Mouse (Mus musculus) neural tube, embryonic 15.5 days (tissue): Measurements from ENCODE around the gene Elovl5. TPM values are rescaled to one million over a fixed set of nuclear protein-coding genes. Genes with fewer than 3 reads are reported as not detected.

Source experiments
- ATAC-seq: fragments of 200-750 bp; cut with Nextera tagmentation; 2 replicates; pipeline ENCODE4 v1.8.0; 2017; ENCODE audit warnings: mild to moderate bottlenecking, moderate TSS enrichment, moderate library complexity; ENCODE audit not compliant: low FRiP score
- H3K27ac ChIP-seq: fragments of 300-500 bp; sonication (generic); replicated peaks from 2 replicates; pipeline ENCODE4 v1.5.1; 2015; ENCODE audit warnings: mild to moderate bottlenecking, inconsistent platforms
- H3K27me3 ChIP-seq: fragments of 300-500 bp; sonication (generic); replicated peaks from 2 replicates; pipeline ENCODE4 v1.6.1; 2015; ENCODE audit warnings: inconsistent platforms
- H3K36me3 ChIP-seq: fragments of 300-500 bp; sonication (generic); 2 replicates; pipeline ENCODE4 v1.6.1; 2015; ENCODE audit warnings: inconsistent platforms
- H3K4me1 ChIP-seq: fragments of 300-500 bp; sonication (generic); 2 replicates; pipeline ENCODE4 v1.6.1; 2015; ENCODE audit warnings: inconsistent platforms
- H3K4me2 ChIP-seq: fragments of 300-500 bp; sonication (generic); 2 replicates; pipeline ENCODE4 v1.6.1; 2015; ENCODE audit warnings: inconsistent platforms, mild to moderate bottlenecking, moderate library complexity
- H3K4me3 ChIP-seq: fragments of 300-500 bp; sonication (generic); replicated peaks from 2 replicates; pipeline ENCODE4 v1.5.1; 2015; ENCODE audit warnings: mild to moderate bottlenecking, inconsistent platforms
- H3K9ac ChIP-seq: fragments of 300-500 bp; sonication (generic); replicated peaks from 2 replicates; pipeline ENCODE4 v1.6.1; 2015; ENCODE audit warnings: mild to moderate bottlenecking, inconsistent platforms
- H3K9me3 ChIP-seq: fragments of 300-500 bp; sonication (generic); replicated peaks from 2 replicates; pipeline ENCODE4 v1.6.1; 2016; ENCODE audit warnings: inconsistent platforms
- WGBS: fragments of 180-500 bp; shearing (Covaris S2); methylation state at CpG from one replicate; pipeline ENCODE4 v1.1.7; 2015; ENCODE audit warnings: mixed read lengths; 5-methylcytosine and 5-hydroxymethylcytosine counted together
- polyA plus RNA-seq: library from polyadenylated mRNA; unstranded; fragments of >200 nt; fragmentation: Nextera tagmentation; extraction: Ambion mirVana; gene quantifications from 2 replicates; pipeline ENCODE4 v1.2.1, GENCODE M21; 2015

Elovl5 gene
- polyA plus RNA-seq, 1 experiment from 2014 or later, result 61.8 TPM

GRCm38 (mm10) chr9:77944195-77944594 is 27.0 kb downstream of the Elovl5 start:
- no peak overlapping the region for H3K4me2 ChIP-seq
- H3K36me3 ChIP-seq, result no peaks in the 10 kb centered on the region
- no peak overlapping the region for H3K27ac ChIP-seq
- H3K4me1 ChIP-seq, result peaks cover 16% of the 10 kb centered on the region
- no peaks in the 10 kb centered on the region for H3K9me3 ChIP-seq
- no peak overlapping the region for H3K4me3 ChIP-seq
- H3K27me3 ChIP-seq, result no peaks in the 10 kb centered on the region
- H3K9ac ChIP-seq, result no peak overlapping the region
- 94% methylated on average over 3 of the region's 3 CpGs for WGBS
- ATAC-seq, result no peak

- no peaks in the 10 kb centered on the region for H3K36me3 ChIP-seq
- H3K27me3 ChIP-seq, result no peaks in the 10 kb centered on the region
- H3K9ac ChIP-seq, result no peak overlapping the region
- WGBS, result 89% methylated on average over 6 of the region's 6 CpGs
- ATAC-seq, result no peak
- no peaks in the 10 kb centered on the region for H3K9me3 ChIP-seq
- no peak overlapping the region for H3K27ac ChIP-seq
- H3K4me2 ChIP-seq, result no peak overlapping the region
- peaks cover 18% of the 10 kb centered on the region; the same call in 1 of the 2 replicates for H3K4me1 ChIP-seq
- no peak overlapping the region for H3K4me3 ChIP-seq
These were observed 28.9 kb downstream of the Elovl5 start for GRCm38 (mm10) chr9:77945792-77946666.

GRCm38 (mm10) chr9:77948214-77948613 is 31.1 kb downstream of the Elovl5 start:
- Histone ChIP-seq H3K36me3 (no peaks in the 10 kb centered on the region), H3K4me2 (no peak overlapping the region), H3K9ac (no peak overlapping the region), H3K27ac (no peak overlapping the region), H3K9me3 (no peaks in the 10 kb centered on the region), H3K4me1 (peaks cover 20% of the 10 kb centered on the region; the same call in 1 of the 2 replicates), H3K27me3 (no peaks in the 10 kb centered on the region), H3K4me3 (no peak overlapping the region)
- WGBS, result 88% methylated on average over 2 of the region's 2 CpGs
- ATAC-seq, result no peak

GRCm38 (mm10) chr9:77949753-77950268 is 32.6 kb downstream of the Elovl5 start:
- WGBS, result 32% methylated on average over 7 of the region's 7 CpGs
- 0 out of 2 replicates have a peak, but pooled peaks have one; percentile 23 for ATAC-seq
- no peaks in the 10 kb centered on the region for H3K27me3 ChIP-seq
- H3K9ac ChIP-seq, result no peak overlapping the region
- H3K27ac ChIP-seq, result 0 out of 2 replicates have a peak overlapping the region, but pooled peaks have one; percentile 8
- H3K4me1 ChIP-seq, result peaks cover 24% of the 10 kb centered on the region; the same call in 1 of the 2 replicates
- no peaks in the 10 kb centered on the region for H3K9me3 ChIP-seq
- no peaks in the 10 kb centered on the region for H3K36me3 ChIP-seq
- H3K4me2 ChIP-seq, result no peak overlapping the region
- H3K4me3 ChIP-seq, result no peak overlapping the region

GRCm38 (mm10) chr9:77950841-77951475 is 33.8 kb downstream of the Elovl5 start:
- ATAC-seq, result no peak
- Histone ChIP-seq H3K9me3 (no peaks in the 10 kb centered on the region), H3K9ac (no peak overlapping the region), H3K27ac (no peak overlapping the region), H3K36me3 (no peaks in the 10 kb centered on the region), H3K4me2 (no peak overlapping the region), H3K27me3 (no peaks in the 10 kb centered on the region), H3K4me3 (no peak overlapping the region), H3K4me1 (peaks cover 24% of the 10 kb centered on the region; the same call in 1 of the 2 replicates)
- 83% methylated on average over 7 of the region's 7 CpGs for WGBS

- H3K4me2 ChIP-seq, result no peak overlapping the region
- no peak overlapping the region for H3K27ac ChIP-seq
- no peaks in the 10 kb centered on the region for H3K27me3 ChIP-seq
- no peaks in the 10 kb centered on the region for H3K36me3 ChIP-seq
- H3K9me3 ChIP-seq, result no peaks in the 10 kb centered on the region
- WGBS, result 69% methylated on average over 7 of the region's 7 CpGs
- no peak overlapping the region for H3K4me3 ChIP-seq
- peaks cover 24% of the 10 kb centered on the region; the same call in 1 of the 2 replicates for H3K4me1 ChIP-seq
- H3K9ac ChIP-seq, result no peak overlapping the region
- ATAC-seq, result no peak
These were observed 34.8 kb downstream of the Elovl5 start for GRCm38 (mm10) chr9:77951971-77952370.

GRCm38 (mm10) chr9:77953053-77953452 is 35.9 kb downstream of the Elovl5 start:
- Histone ChIP-seq H3K27me3 (no peaks in the 10 kb centered on the region), H3K4me3 (no peak overlapping the region), H3K9ac (no peak overlapping the region; the same call in 1 of the 2 replicates), H3K27ac (no peak overlapping the region), H3K4me1 (peaks cover 24% of the 10 kb centered on the region; the same call in 1 of the 2 replicates), H3K36me3 (no peaks in the 10 kb centered on the region), H3K9me3 (no peaks in the 10 kb centered on the region), H3K4me2 (no peak overlapping the region)
- no peak for ATAC-seq
- WGBS, result 57% methylated on average over 8 of the region's 8 CpGs

- Histone ChIP-seq H3K27me3 (no peaks in the 10 kb centered on the region), H3K4me3 (no peak overlapping the region), H3K27ac (no peak overlapping the region), H3K36me3 (0 out of 2 replicates have a peak, but pooled peaks cover 4% of the 10 kb centered on the region), H3K4me2 (no peak overlapping the region), H3K4me1 (peaks cover 20% of the 10 kb centered on the region; the same call in 1 of the 2 replicates), H3K9me3 (no peaks in the 10 kb centered on the region), H3K9ac (no peak overlapping the region)
- ATAC-seq, result no peak
- 87% methylated on average over 7 of the region's 7 CpGs for WGBS
These were observed 37.3 kb downstream of the Elovl5 start for GRCm38 (mm10) chr9:77954496-77954895.

- no peak overlapping the region for H3K27ac ChIP-seq
- H3K9ac ChIP-seq, result no peak overlapping the region
- no peak overlapping the region for H3K4me2 ChIP-seq
- 0 out of 2 replicates have a peak, but pooled peaks cover 4% of the 10 kb centered on the region for H3K36me3 ChIP-seq
- no peak for ATAC-seq
- H3K4me3 ChIP-seq, result no peak overlapping the region
- no peaks in the 10 kb centered on the region for H3K27me3 ChIP-seq
- no peaks in the 10 kb centered on the region for H3K9me3 ChIP-seq
- WGBS, result 71% methylated on average over 3 of the region's 3 CpGs
- H3K4me1 ChIP-seq, result peaks cover 15% of the 10 kb centered on the region; the same call in 1 of the 2 replicates
These were observed 37.8 kb downstream of the Elovl5 start for GRCm38 (mm10) chr9:77954981-77955380.

GRCm38 (mm10) chr9:77955511-77955910 is 38.3 kb downstream of the Elovl5 start:
- 92% methylated on average over 2 of the region's 2 CpGs for WGBS
- H3K4me3 ChIP-seq, result no peak overlapping the region
- H3K27me3 ChIP-seq, result no peaks in the 10 kb centered on the region
- no peak overlapping the region for H3K9ac ChIP-seq
- 0 out of 2 replicates have a peak, but pooled peaks cover 4% of the 10 kb centered on the region for H3K36me3 ChIP-seq
- no peak overlapping the region for H3K4me2 ChIP-seq
- no peaks in the 10 kb centered on the region for H3K9me3 ChIP-seq
- ATAC-seq, result no peak
- peaks cover 12% of the 10 kb centered on the region; the same call in 1 of the 2 replicates for H3K4me1 ChIP-seq
- no peak overlapping the region for H3K27ac ChIP-seq

GRCm38 (mm10) chr9:77955964-77956363 is 38.8 kb downstream of the Elovl5 start:
- Histone ChIP-seq H3K9ac (no peak overlapping the region), H3K27me3 (no peaks in the 10 kb centered on the region), H3K27ac (no peak overlapping the region), H3K4me2 (no peak overlapping the region), H3K9me3 (no peaks in the 10 kb centered on the region), H3K36me3 (peaks cover 8% of the 10 kb centered on the region), H3K4me3 (no peak overlapping the region), H3K4me1 (peaks cover 12% of the 10 kb centered on the region; the same call in 1 of the 2 replicates)
- no peak for ATAC-seq
- 91% methylated on average over 8 of the region's 8 CpGs for WGBS
